In the genomic region with DNA sequence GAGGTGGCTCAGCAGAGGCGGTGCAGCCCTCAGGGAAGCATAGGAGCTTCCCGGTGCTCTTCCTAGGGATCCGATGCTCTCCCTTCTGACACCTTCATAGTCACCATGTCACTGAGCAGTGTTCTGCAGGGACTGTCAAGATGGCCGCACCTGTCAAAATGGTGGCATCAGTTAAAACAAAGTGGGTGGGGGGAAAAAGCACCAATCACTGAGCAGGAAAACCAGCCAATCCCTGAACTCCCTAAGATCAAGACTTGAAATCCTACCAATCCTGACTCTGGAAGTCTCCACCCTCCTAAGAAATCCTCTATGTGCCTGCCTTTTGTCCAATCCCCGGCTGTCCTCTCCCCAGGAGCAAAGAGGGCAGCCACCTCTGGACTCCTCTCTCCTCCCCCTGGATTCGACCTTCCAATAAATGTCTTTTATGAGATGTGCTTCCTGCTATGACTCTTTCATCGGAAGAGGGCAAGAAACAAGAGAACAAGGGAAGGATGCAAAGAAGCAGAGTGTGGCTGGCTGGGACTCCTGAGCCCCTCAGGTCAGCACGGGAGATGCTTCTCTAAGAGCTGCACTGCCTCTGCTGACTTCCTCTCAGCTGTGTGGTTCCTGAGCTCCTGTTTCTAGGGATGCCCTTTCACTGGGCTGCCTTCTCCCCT, we compare ENCODE assay signal across 11 mouse cellular contexts. TPM values are rescaled to one million over a fixed set of nuclear protein-coding genes. Genes with fewer than 3 reads are reported as not detected.
DNase-seq lines count a peak whose midpoint lies in the region; ATAC-seq and TF ChIP-seq lines count a peak whose summit lies in the region.
"Had no signal": no experiment of that assay in that cellular context is flagged by ENCODE, and none has a peak within 500 bp of the region (broad histone marks: within the 10 kb centered on the region; RNA-seq: fewer than 3 reads in every experiment).

No protein-coding gene starts in this region.

- DNase-seq in CD4-positive, CD25-positive, alpha-beta regulatory T cell, adult 2 months (ENCODE audit: low read depth, low spot score), result peak; percentile 33
- peak; percentile 32 for DNase-seq in embryonic facial prominence, embryonic 10.5 days (ENCODE audit: low spot score)
- DNase-seq in midbrain, postnatal 0 days (ENCODE audit: low spot score), result peak; percentile 39
- no peak for DNase-seq in thymus, postnatal 36 days
- DNase-seq in cerebellum, postnatal 36 days, result no peak
- DNase-seq: adrenal gland, adult 2 months; heart, postnatal 4 days had no signal

- H3K27me3 ChIP-seq in megakaryocyte, embryonic 14.5 days (replicated peaks), result no peaks in the 10 kb centered on the region
- H3K27me3 ChIP-seq in embryonic facial prominence, embryonic 10.5 days (replicated peaks; ENCODE audit: low read depth, poor library complexity, severe bottlenecking), result no peaks in the 10 kb centered on the region
- H3K27me3 ChIP-seq in midbrain, postnatal 0 days (ENCODE audit: insufficient read depth, low read length), result no peaks in the 10 kb centered on the region
- H3K27me3 ChIP-seq: neural tube, embryonic 12.5 days had no signal

- ATAC-seq in CD4-positive, CD25-positive, alpha-beta regulatory T cell, adult 4 months, result no peak
- no peak for ATAC-seq in megakaryocyte, adult 5-6 weeks (ENCODE audit: poor library complexity, severe bottlenecking)
- ATAC-seq in midbrain, postnatal 0 days (ENCODE audit: low FRiP score), result no peak

- WGBS in embryonic facial prominence, embryonic 10.5 days, result 79% methylated on average over 8 of the region's 8 CpGs
- 66% methylated on average over 8 of the region's 8 CpGs for WGBS in midbrain, postnatal 0 days

- peak overlapping the region; percentile 14 for H3K4me3 ChIP-seq in megakaryocyte, embryonic 14.5 days (replicated peaks)
- H3K4me3 ChIP-seq in embryonic facial prominence, embryonic 10.5 days, result no peak overlapping the region; the same call in 1 of the 2 replicates
- no peak overlapping the region for H3K4me3 ChIP-seq in midbrain, postnatal 0 days (ENCODE audit: low read depth, low read length)
- H3K4me3 ChIP-seq: neural tube, embryonic 12.5 days had no signal

- H3K36me3 ChIP-seq in megakaryocyte, embryonic 14.5 days (replicated peaks; ENCODE audit: low read length), result no peaks in the 10 kb centered on the region
- no peaks in the 10 kb centered on the region for H3K36me3 ChIP-seq in embryonic facial prominence, embryonic 10.5 days (replicated peaks)
- H3K36me3 ChIP-seq in midbrain, postnatal 0 days (ENCODE audit: insufficient read depth, low read length), result no peaks in the 10 kb centered on the region
- H3K36me3 ChIP-seq: neural tube, embryonic 12.5 days had no signal

- no peaks in the 10 kb centered on the region for H3K9me3 ChIP-seq in megakaryocyte, embryonic 14.5 days
- H3K9me3 ChIP-seq in embryonic facial prominence, embryonic 10.5 days, result no peaks in the 10 kb centered on the region
- no peaks in the 10 kb centered on the region for H3K9me3 ChIP-seq in midbrain, postnatal 0 days (ENCODE audit: low read length)
- H3K9me3 ChIP-seq: neural tube, embryonic 12.5 days had no signal

- no peak overlapping the region for H3K4me2 ChIP-seq in midbrain, postnatal 0 days (ENCODE audit: low read depth, low read length, poor library complexity, severe bottlenecking)

- no peak overlapping the region for H3K9ac ChIP-seq in midbrain, postnatal 0 days (replicated peaks; ENCODE audit: low read length, poor library complexity, severe bottlenecking)
- H3K9ac ChIP-seq: neural tube, embryonic 12.5 days had no signal

- peaks cover 44% of the 10 kb centered on the region for H3K4me1 ChIP-seq in megakaryocyte, embryonic 14.5 days
- H3K4me1 ChIP-seq in embryonic facial prominence, embryonic 10.5 days, result peaks cover 19% of the 10 kb centered on the region
- 0 out of 2 replicates have a peak, but pooled peaks cover 3% of the 10 kb centered on the region for H3K4me1 ChIP-seq in midbrain, postnatal 0 days (ENCODE audit: insufficient read depth, low read length)

- TF ChIP-seq CTCF in midbrain, postnatal 0 days (IDR thresholded peaks at IDR 0.05), result no peak

- no peak overlapping the region; the same call in 1 of the 2 replicates for H3K27ac ChIP-seq in embryonic facial prominence, embryonic 10.5 days (replicated peaks)
- H3K27ac ChIP-seq in midbrain, postnatal 0 days (ENCODE audit: low read depth, low read length), result no peak overlapping the region
- H3K27ac ChIP-seq: neural tube, embryonic 12.5 days had no signal

RNA-seq across cellular contexts. Expression of gene Hnrnpll, which starts 1.8 kb away (rescaled TPM):
- 10 to 100 TPM; 23.0 to 30.2 TPM for polyA plus RNA-seq in CD4-positive, CD25-positive, alpha-beta regulatory T cell, adult 4 months (2017; shearing (Covaris generic))
- 10.4 and 16.8 TPM in 2 replicates for polyA plus RNA-seq in megakaryocyte, embryonic 14.5 days (2012; ENCODE audit: insufficient read depth, low replicate concordance)
- total RNA-seq in megakaryocyte, adult 5-6 weeks (2015), result 97.4 and 108 TPM in 2 replicates
- total RNA-seq in megakaryocyte, adult 5-6 weeks (2017), result 53.1 and 65.2 TPM in 2 replicates
- 83.4 and 85.8 TPM in 2 replicates for polyA plus RNA-seq in embryonic facial prominence, embryonic 10.5 days (2016; fragmentation: Nextera tagmentation; extraction: Ambion mirVana)
- total RNA-seq in midbrain, postnatal 0 days (2014; rRNA removed), result 56.1 and 64.5 TPM in 2 replicates
- 36.3 and 38.5 TPM in 2 replicates for polyA plus RNA-seq in midbrain, postnatal 0 days (2015; fragmentation: Nextera tagmentation; extraction: Ambion mirVana)

Comparison
In these comparisons a context has a peak if more than half of its experiments do, and no peak if none do; other contexts are left out.
1. DNase-seq: peak in CD4-positive, CD25-positive, alpha-beta regulatory T cell, adult 2 months (single experiment), embryonic facial prominence, embryonic 10.5 days (single experiment) and midbrain, postnatal 0 days (single experiment); none in thymus, postnatal 36 days (0 of 2) and cerebellum, postnatal 36 days (0 of 2).